Mouse (Mus musculus) CH12.LX (cell line): ENCODE data around the gene Stk31. TPM values are rescaled to one million over a fixed set of nuclear protein-coding genes. Genes with fewer than 3 reads are reported as not detected.

Experiments used
- DNase-seq: peaks from one replicate; pipeline ENCODE4 v3.0.0-alpha.2; 2013; ENCODE audit errors: extremely low read depth
- H3K27ac ChIP-seq: 2 replicates; pipeline ENCODE4 v1.5.1; 2012; ENCODE audit warnings: low read depth, mild to moderate bottlenecking, control low read depth, moderate library complexity; ENCODE audit not compliant: insufficient read depth
- H3K27me3 ChIP-seq: replicated peaks from 2 replicates; pipeline ENCODE3; 2012; ENCODE audit warnings: inconsistent platforms
- H3K36me3 ChIP-seq, 2 experiments: replicated peaks in 1 of 2; 2 replicates each; pipeline versions ENCODE3 to v1.6.1; 2012; ENCODE audit warnings: inconsistent platforms in 1 of 2, low read length in 1 of 2, mild to moderate bottlenecking in 1 of 2, mixed read lengths in 1 of 2, moderate library complexity in 1 of 2; ENCODE audit not compliant: control insufficient read depth in 1 of 2, insufficient read depth in 1 of 2
- H3K4me1 ChIP-seq, 2 experiments: 2 replicates each; pipeline ENCODE4 v1.6.1; 2012; ENCODE audit warnings: inconsistent platforms in 1 of 2, moderate library complexity in 1 of 2; ENCODE audit not compliant: insufficient read depth in 2 of 2, control insufficient read depth in 1 of 2
- H3K4me2 ChIP-seq: 2 replicates; pipeline ENCODE4 v1.6.1; 2012; ENCODE audit warnings: low read depth, mild to moderate bottlenecking, control low read depth; ENCODE audit not compliant: poor library complexity, insufficient read depth, severe bottlenecking
- H3K4me3 ChIP-seq, 3 experiments: fragments of 150-350 bp in 1 of 3; sonication (generic) in 1 of 3; replicated peaks in 1 of 3; 2 replicates each; pipeline versions ENCODE3 to v1.5.1; 2011 to 2012; ENCODE audit warnings: low read depth in 2 of 3, low read length in 2 of 3, mild to moderate bottlenecking in 2 of 3, moderate library complexity in 2 of 3, control low read depth in 1 of 3, improper control_type of control experiment in 1 of 3, inconsistent platforms in 1 of 3, mixed read lengths in 1 of 3; ENCODE audit not compliant: poor library complexity in 1 of 3
- H3K79me2 ChIP-seq: replicated peaks from 2 replicates; pipeline ENCODE4 v1.6.1; 2012; ENCODE audit warnings: mild to moderate bottlenecking, moderate library complexity; ENCODE audit not compliant: control insufficient read depth, poor library complexity, insufficient read depth, severe bottlenecking; ENCODE audit errors: extremely low read depth
- H3K9ac ChIP-seq: 2 replicates; pipeline ENCODE4 v1.6.1; 2012; ENCODE audit warnings: low read depth, mild to moderate bottlenecking, control low read depth, moderate library complexity; ENCODE audit not compliant: insufficient read depth
- H3K9me3 ChIP-seq: replicated peaks from 2 replicates; pipeline ENCODE3; 2012; ENCODE audit warnings: low read length, inconsistent platforms, mixed read lengths
- BHLHE40 ChIP-seq: IDR thresholded peaks from 2 replicates; pipeline ENCODE4 v1.6.1; 2011; ENCODE audit warnings: mild to moderate bottlenecking, low read depth, low read length, improper control_type of control experiment
- CHD1 ChIP-seq: IDR thresholded peaks from 2 replicates; pipeline ENCODE4 v1.6.1; 2012; ENCODE audit warnings: low read depth, low read length, improper control_type of control experiment, inconsistent platforms
- CTCF ChIP-seq, 2 experiments: IDR thresholded peaks in 1 of 2; conservative IDR thresholded peaks in 1 of 2; 2 replicates each; pipeline ENCODE4 v1.5.1; 2011 to 2012; ENCODE audit warnings: low read depth in 2 of 2, low read length in 2 of 2, improper control_type of control experiment in 1 of 2, inconsistent platforms in 1 of 2, mild to moderate bottlenecking in 1 of 2, moderate library complexity in 1 of 2
- ELF1 ChIP-seq: IDR thresholded peaks from 2 replicates; pipeline ENCODE4 v1.6.1; 2014; ENCODE audit warnings: low read depth, mild to moderate bottlenecking, inconsistent platforms, low read length, improper control_type of control experiment
- ETS1 ChIP-seq: conservative IDR thresholded peaks from 2 replicates; pipeline ENCODE4 v1.6.1; 2012; ENCODE audit warnings: low read depth, mild to moderate bottlenecking, inconsistent platforms, low read length, improper control_type of control experiment, moderate library complexity
- GABPA ChIP-seq: IDR thresholded peaks from 2 replicates; pipeline ENCODE4 v1.6.1; 2012; ENCODE audit warnings: low read depth, low read length, improper control_type of control experiment, inconsistent platforms; ENCODE audit not compliant: insufficient replicate concordance
- MAZ ChIP-seq: IDR thresholded peaks from 2 replicates; pipeline ENCODE4 v1.6.1; 2012; ENCODE audit warnings: low read depth, mild to moderate bottlenecking, inconsistent platforms, low read length, improper control_type of control experiment, moderate library complexity
- MEF2A ChIP-seq: IDR thresholded peaks from 2 replicates; pipeline ENCODE4 v1.6.1; 2014; ENCODE audit warnings: low read depth, mild to moderate bottlenecking, inconsistent platforms, low read length, improper control_type of control experiment, borderline replicate concordance
- MYC ChIP-seq: IDR thresholded peaks from 2 replicates; pipeline ENCODE4 v1.6.1; 2011; ENCODE audit warnings: low read depth, mild to moderate bottlenecking, improper control_type of control experiment, low read length
- NRF1 ChIP-seq: IDR thresholded peaks from 2 replicates; pipeline ENCODE4 v1.6.1; 2014; ENCODE audit warnings: low read depth, mild to moderate bottlenecking, inconsistent platforms, low read length, improper control_type of control experiment, moderate library complexity
- RAD21 ChIP-seq: IDR thresholded peaks from 2 replicates; pipeline ENCODE4 v1.6.1; 2011; ENCODE audit warnings: low read depth, mild to moderate bottlenecking, low read length, improper control_type of control experiment, moderate library complexity
- SMC3 ChIP-seq: IDR thresholded peaks from 2 replicates; pipeline ENCODE4 v1.6.1; 2011; ENCODE audit warnings: low read depth, low read length, improper control_type of control experiment
- ZC3H11A ChIP-seq: IDR thresholded peaks from 2 replicates; pipeline ENCODE4 v1.6.1; 2012; ENCODE audit warnings: low read depth, mild to moderate bottlenecking, inconsistent platforms, low read length, improper control_type of control experiment
- ZNF384 ChIP-seq: IDR thresholded peaks from 2 replicates; pipeline ENCODE4 v1.6.1; 2012; ENCODE audit warnings: low read depth, low read length, improper control_type of control experiment, inconsistent platforms
- dilution Hi-C: fragments of 300-500 bp; cut with MboI; formaldehyde crosslinking; loops from 2 replicates; pipeline ENCODE4 v1.14.3; 2020; ENCODE audit warnings: low sequenced_read_pairs; ENCODE audit not compliant: extremely low pct_unique_long_range_greater_than_20kb, extremely low pct_ligation_motif_present
- in situ Hi-C: fragments of 300-500 bp; cut with MboI; formaldehyde crosslinking; loops from 3 replicates; pipeline ENCODE4 v1.14.3; 2019; ENCODE audit warnings: low sequenced_read_pairs, low pct_ligation_motif_present, low pct_unique_long_range_greater_than_20kb, mixed read lengths
- polyA plus RNA-seq: library from polyadenylated mRNA; unstranded; fragments of >175 nt; gene quantifications from 2 replicates; pipeline ENCODE4 v1.2.1, GENCODE M21; 2012; ENCODE audit warnings: low read depth; ENCODE audit not compliant: insufficient read length
- total RNA-seq, 2 experiments: library from RNA; depleted of rRNA; stranded (reverse); fragments of 300-350 nt in 1 of 2; fragments of >200 nt in 1 of 2; gene quantifications; 2 replicates each; pipeline ENCODE4 v1.2.3; 2012 to 2014

The Stk31 gene
- total and polyA plus RNA-seq, 3 experiments, result not detected

- H3K27ac ChIP-seq, result no peak overlapping the region
- no peak overlapping the region for H3K9ac ChIP-seq
- no peaks in the 10 kb centered on the region for H3K79me2 ChIP-seq
- no peaks in the 10 kb centered on the region for H3K27me3 ChIP-seq
- in situ Hi-C loops (no loop called here), dilution Hi-C loops (no loop called here)
- DNase-seq, result no peak
- no peaks in the 10 kb centered on the region for H3K36me3 ChIP-seq
- no peak overlapping the region for H3K4me3 ChIP-seq
- TF ChIP-seq CHD1 (no peak), CTCF (conservative IDR thresholded peaks at IDR 0.05 in 1 of 2, IDR thresholded peaks at IDR 0.05 in 1 of 2; ENCODE audit: low read depth in 2 of 2, low read length in 2 of 2) (no peak), GABPA (no peak), BHLHE40 (no peak), MAZ (no peak)
- no peaks in the 10 kb centered on the region for H3K4me1 ChIP-seq
- H3K4me2 ChIP-seq, result no peak overlapping the region
- H3K9me3 ChIP-seq, result peaks cover 3% of the 10 kb centered on the region
Measured at GRCm38 (mm10) chr6:49483205-49483604, 87.8 kb downstream of the Stk31 start.

DNA sequence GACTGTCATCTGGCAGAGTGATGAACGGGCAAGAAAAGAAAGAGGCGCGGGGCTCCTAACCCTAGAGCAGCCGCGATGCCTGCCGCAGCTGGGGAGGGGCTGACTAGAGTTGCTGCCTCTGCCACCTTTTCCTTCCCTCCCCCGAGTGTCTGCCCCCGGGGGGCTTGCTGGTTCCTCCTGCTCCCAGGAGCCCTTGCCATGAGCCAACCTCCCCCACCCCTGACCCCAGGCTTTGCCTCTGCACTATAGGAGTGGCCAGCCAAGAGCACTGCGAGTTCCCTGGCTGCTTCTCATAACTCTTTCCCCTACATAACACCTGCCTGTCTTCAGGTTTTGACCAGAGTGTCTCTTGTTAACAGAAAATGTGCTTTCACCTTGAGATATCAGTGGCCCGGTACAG is 96.1 kb downstream of the Stk31 start:
- in situ Hi-C loops, result no loop called here
- H3K27me3 ChIP-seq, result no peaks in the 10 kb centered on the region
- dilution Hi-C loops, result no loop called here
- H3K27ac ChIP-seq, result no peak overlapping the region
- no peak overlapping the region for H3K4me3 ChIP-seq
- H3K79me2 ChIP-seq, result no peaks in the 10 kb centered on the region
- H3K4me2 ChIP-seq, result no peak overlapping the region
- H3K9ac ChIP-seq, result no peak overlapping the region
- H3K36me3 ChIP-seq, result no peaks in the 10 kb centered on the region
- H3K4me1 ChIP-seq, result no peaks in the 10 kb centered on the region
- no peak for TF ChIP-seq MEF2A
- TF ChIP-seq ETS1, result no peak
- DNase-seq, result no peak
- peaks cover 3% of the 10 kb centered on the region for H3K9me3 ChIP-seq

- Histone ChIP-seq H3K4me1 (peaks cover 0 to 3% of the 10 kb centered on the region in 2 experiments; a peak in 1 of 4 replicates), H3K4me3 (no peak overlapping the region), H3K27ac (no peak overlapping the region), H3K9ac (no peak overlapping the region), H3K9me3 (no peaks in the 10 kb centered on the region), H3K27me3 (no peaks in the 10 kb centered on the region), H3K79me2 (no peaks in the 10 kb centered on the region), H3K4me2 (peak overlapping the region; percentile 29; the same call in 1 of the 2 replicates), H3K36me3 (no peaks in the 10 kb centered on the region)
- TF ChIP-seq ZC3H11A, result peak; percentile 61
- no peak for TF ChIP-seq ZNF384
- TF ChIP-seq ELF1, result peak; percentile 68
- TF ChIP-seq CTCF (conservative IDR thresholded peaks at IDR 0.05 in 1 of 2, IDR thresholded peaks at IDR 0.05 in 1 of 2; ENCODE audit: low read depth in 2 of 2, low read length in 2 of 2), result peak; percentile 46 to 93
- TF ChIP-seq RAD21, result peak; percentile 97
- no peak for TF ChIP-seq MYC
- no peak for TF ChIP-seq NRF1
- TF ChIP-seq SMC3, result peak; percentile 91
- in situ Hi-C loops, result loop anchor here (10.0 to 25.0 kb wide), 4 partner anchors 396 to 1018 kb away; partner anchors contain the start of gene Mpp6
- dilution Hi-C loops, result no loop called here
- DNase-seq, result peak; percentile 69
Measured at GRCm38 (mm10) chr6:49519053-49519452, 123.6 kb downstream of the Stk31 start.

Other genes starting within 250 kb of the Stk31 start
- gene Igf2bp3, start 180.6 kb upstream of the Stk31 start, total RNA-seq (2012; rRNA removed), result 18.4 TPM in 2 replicates
- gene Igf2bp3, start 180.6 kb upstream of the Stk31 start, total RNA-seq (2014; rRNA removed), result 35.6 and 39.1 TPM in 2 replicates
- gene Igf2bp3, start 180.6 kb upstream of the Stk31 start, polyA plus RNA-seq, result 22.0 and 23.1 TPM in 2 replicates
- 55.4 and 78.8 TPM in 2 replicates for gene Tra2a, start 131.6 kb upstream of the Stk31 start, total RNA-seq (2012; rRNA removed)
- gene Tra2a, start 131.6 kb upstream of the Stk31 start, total RNA-seq (2014; rRNA removed), result 120 and 142 TPM in 2 replicates
- gene Tra2a, start 131.6 kb upstream of the Stk31 start, polyA plus RNA-seq, result 95.1 and 103 TPM in 2 replicates
- gene Ccdc126, start 76.3 kb upstream of the Stk31 start, total RNA-seq (2012; rRNA removed), result 2.1 and 2.3 TPM in 2 replicates
- gene Ccdc126, start 76.3 kb upstream of the Stk31 start, total RNA-seq (2014; rRNA removed), result 6.1 and 6.3 TPM in 2 replicates
- gene Ccdc126, start 76.3 kb upstream of the Stk31 start, polyA plus RNA-seq, result 2.8 TPM in 2 replicates
- not detected in 2 replicates for gene Fam221a, start 27.9 kb upstream of the Stk31 start, total RNA-seq (2012; rRNA removed)
- gene Fam221a, start 27.9 kb upstream of the Stk31 start, total RNA-seq (2014; rRNA removed), result not detected in 2 replicates
- not detected in 2 replicates for gene Fam221a, start 27.9 kb upstream of the Stk31 start, polyA plus RNA-seq